Mouse (Mus musculus) megakaryocyte progenitor cell, adult 5-6 weeks (primary cell): ENCODE results near the gene Olfr1112. TPM values are rescaled to one million over a fixed set of nuclear protein-coding genes. Genes with fewer than 3 reads are reported as not detected.
"Not testable (repeated sequence)": the region's sequence is repeated elsewhere in the genome, so short reads cannot be mapped to it uniquely, and the experiment has no call there.

Experiments
- ATAC-seq: replicated peaks from 2 replicates; pipeline ENCODE4 v1.8.0; 2016; ENCODE audit warnings: mild to moderate bottlenecking, moderate TSS enrichment, inconsistent platforms; ENCODE audit not compliant: poor library complexity
- total RNA-seq, 2 experiments: library from RNA; stranded (forward) in 1 of 2; stranded (reverse) in 1 of 2; fragments of 157-497, 149-512 nt in 1 of 2; fragments of 200-1000 nt in 1 of 2; gene quantifications; 2 replicates each; pipeline versions ENCODE4 v1.2.3 to v1.2.4; 2015 to 2017

The Olfr1112 gene
- total RNA-seq (2015) (not detected in 2 replicates), total RNA-seq (2017) (not detected in 2 replicates)

DNA sequence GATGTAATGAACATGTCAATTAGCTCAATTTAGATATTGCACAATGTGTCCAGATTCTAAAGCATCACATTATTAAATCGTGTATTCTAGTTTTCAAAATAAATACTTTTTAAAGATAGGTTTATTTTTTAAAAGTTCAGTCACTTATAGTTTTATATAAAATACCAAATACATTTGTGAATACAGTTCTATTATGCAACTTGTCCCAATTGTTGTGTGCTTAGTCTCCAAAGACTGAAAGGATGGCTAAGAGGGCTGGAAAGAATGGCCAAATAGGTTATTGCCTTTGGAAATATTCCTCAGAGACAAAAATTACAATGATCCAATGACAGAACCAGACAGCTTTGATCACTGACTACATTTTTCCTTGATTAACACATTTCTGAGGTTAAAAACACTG lies at the start of gene Olfr1112:
Gene Olfr1112, plus strand, starts transcription at position 301 of the 400 bp plus-strand sequence.
- ATAC-seq, result no peak

- no peak for ATAC-seq
These were observed 47.4 kb upstream of the Olfr1112 start, which contains the start of gene Olfr1110 for GRCm38 (mm10) chr2:87140200-87140599. Gene Olfr1110, minus strand, starts transcription at chr2:87140300.

DNA sequence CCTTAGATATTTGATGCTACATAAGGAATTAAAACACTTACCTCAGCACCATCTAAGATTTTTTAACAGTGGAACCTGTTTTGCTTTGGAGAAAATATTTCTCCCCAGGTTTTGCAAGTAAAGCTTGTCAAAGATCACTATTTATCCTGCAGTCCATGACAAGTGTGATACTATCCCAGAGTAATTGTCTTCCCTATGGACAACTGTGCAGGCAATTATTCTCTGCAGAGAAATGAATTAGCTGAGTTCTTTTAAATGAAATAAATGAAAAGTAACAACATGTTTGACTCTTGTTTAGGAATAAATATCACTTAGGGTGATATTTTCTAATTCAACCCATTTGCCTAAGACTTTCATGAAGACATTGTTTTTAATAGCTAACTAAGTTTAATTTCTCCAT lies 35.1 kb upstream of the Olfr1112 start, which contains the start of gene Olfr1111:
Gene Olfr1111, minus strand, starts transcription at position 101 of the 400 bp plus-strand sequence.
- no peak for ATAC-seq

DNA sequence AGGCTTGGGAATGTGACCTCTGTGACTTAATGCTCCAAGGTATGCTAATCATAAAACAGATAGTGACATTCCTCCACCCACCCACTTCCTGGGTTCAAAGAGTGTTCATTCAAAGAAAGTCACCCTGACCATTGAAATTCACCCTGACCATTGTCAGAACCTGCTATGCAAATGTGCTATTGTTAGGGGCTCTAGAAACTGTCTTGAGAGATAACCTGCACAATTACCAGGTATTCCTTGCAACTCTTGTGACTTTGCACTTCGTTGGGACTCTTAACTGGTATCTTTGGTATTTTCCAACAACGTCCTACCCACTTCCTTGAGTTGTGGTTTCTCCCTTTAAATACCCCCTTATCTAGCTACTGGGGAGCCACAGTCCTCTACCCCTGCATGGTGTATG lies 19.9 kb upstream of the Olfr1112 start:
- ATAC-seq, result not testable (repeated sequence)

DNA sequence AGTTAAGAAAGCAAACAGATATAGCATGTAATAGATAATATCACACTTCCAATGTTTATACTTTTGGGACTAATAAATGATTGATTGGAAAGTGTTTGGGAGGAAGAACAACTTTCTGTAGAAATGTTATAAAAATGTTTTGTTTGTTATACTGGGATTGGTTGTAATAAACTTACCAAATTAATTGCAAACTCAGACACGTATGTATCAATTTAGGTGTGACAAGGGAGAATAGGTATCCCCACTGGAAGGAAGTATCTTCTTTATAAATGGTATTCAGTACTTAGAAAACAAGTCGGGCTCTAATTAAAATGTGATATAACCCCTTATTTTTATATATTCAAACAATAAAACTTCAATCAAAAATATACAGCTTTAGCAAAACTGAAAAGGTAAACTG lies 21.1 kb downstream of the Olfr1112 start, which contains the start of gene Olfr1113:
Gene Olfr1113, plus strand, starts transcription at position 301 of the 400 bp plus-strand sequence.
- ATAC-seq, result no peak

Other genes starting within 250 kb of the Olfr1112 start
- gene Olfr1099, start 227.1 kb upstream of the Olfr1112 start, total RNA-seq (2015), result not detected in 2 replicates
- gene Olfr1099, start 227.1 kb upstream of the Olfr1112 start, total RNA-seq (2017), result not detected in 2 replicates
- not detected in 2 replicates for gene Olfr1100, start 207.8 kb upstream of the Olfr1112 start, total RNA-seq (2015)
- not detected in 2 replicates for gene Olfr1100, start 207.8 kb upstream of the Olfr1112 start, total RNA-seq (2017)
- gene Olfr1101, start 196.6 kb upstream of the Olfr1112 start, total RNA-seq (2015), result not detected in 2 replicates
- gene Olfr1101, start 196.6 kb upstream of the Olfr1112 start, total RNA-seq (2017), result not detected in 2 replicates
- not detected in 2 replicates for gene Olfr1102, start 189.4 kb upstream of the Olfr1112 start, total RNA-seq (2015)
- gene Olfr1102, start 189.4 kb upstream of the Olfr1112 start, total RNA-seq (2017), result not detected in 2 replicates
- not detected in 2 replicates for gene Olfr1104, start 160.7 kb upstream of the Olfr1112 start, total RNA-seq (2015)
- not detected in 2 replicates for gene Olfr1104, start 160.7 kb upstream of the Olfr1112 start, total RNA-seq (2017)
- not detected in 2 replicates for gene Olfr1105, start 151.3 kb upstream of the Olfr1112 start, total RNA-seq (2015)
- not detected in 2 replicates for gene Olfr1105, start 151.3 kb upstream of the Olfr1112 start, total RNA-seq (2017)
- gene Olfr1106, start 135.5 kb upstream of the Olfr1112 start, total RNA-seq (2015), result not detected in 2 replicates
- not detected in 2 replicates for gene Olfr1106, start 135.5 kb upstream of the Olfr1112 start, total RNA-seq (2017)
- gene Olfr1107, start 112.0 kb upstream of the Olfr1112 start, total RNA-seq (2015), result not detected in 2 replicates
- gene Olfr1107, start 112.0 kb upstream of the Olfr1112 start, total RNA-seq (2017), result not detected in 2 replicates
- not detected in 2 replicates for gene Olfr1109, start 91.8 kb upstream of the Olfr1112 start, total RNA-seq (2015)
- not detected in 2 replicates for gene Olfr1109, start 91.8 kb upstream of the Olfr1112 start, total RNA-seq (2017)
- gene Olfr259, start 73.2 kb upstream of the Olfr1112 start, total RNA-seq (2015), result not detected in 2 replicates
- not detected in 2 replicates for gene Olfr259, start 73.2 kb upstream of the Olfr1112 start, total RNA-seq (2017)
- gene Olfr1110, start 47.5 kb upstream of the Olfr1112 start, total RNA-seq (2015), result not detected in 2 replicates
- gene Olfr1110, start 47.5 kb upstream of the Olfr1112 start, total RNA-seq (2017), result not detected in 2 replicates
- not detected in 2 replicates for gene Olfr1111, start 35.2 kb upstream of the Olfr1112 start, total RNA-seq (2015)
- not detected in 2 replicates for gene Olfr1111, start 35.2 kb upstream of the Olfr1112 start, total RNA-seq (2017)
- gene Olfr1113, start 21.2 kb downstream of the Olfr1112 start, total RNA-seq (2015), result not detected in 2 replicates
- not detected in 2 replicates for gene Olfr1113, start 21.2 kb downstream of the Olfr1112 start, total RNA-seq (2017)
- gene Olfr1115, start 60.2 kb downstream of the Olfr1112 start, total RNA-seq (2015), result not detected in 2 replicates
- gene Olfr1115, start 60.2 kb downstream of the Olfr1112 start, total RNA-seq (2017), result not detected in 2 replicates
- gene Olfr1116, start 79.7 kb downstream of the Olfr1112 start, total RNA-seq (2015), result not detected in 2 replicates
- gene Olfr1116, start 79.7 kb downstream of the Olfr1112 start, total RNA-seq (2017), result not detected in 2 replicates
- not detected in 2 replicates for gene Olfr1118, start 119.8 kb downstream of the Olfr1112 start, total RNA-seq (2015)
- not detected in 2 replicates for gene Olfr1118, start 119.8 kb downstream of the Olfr1112 start, total RNA-seq (2017)
- gene Olfr1120, start 167.0 kb downstream of the Olfr1112 start, total RNA-seq (2015), result not detected in 2 replicates
- not detected in 2 replicates for gene Olfr1120, start 167.0 kb downstream of the Olfr1112 start, total RNA-seq (2017)
- not detected in 2 replicates for gene Olfr1121, start 182.1 kb downstream of the Olfr1112 start, total RNA-seq (2015)
- gene Olfr1121, start 182.1 kb downstream of the Olfr1112 start, total RNA-seq (2017), result not detected in 2 replicates
- not detected in 2 replicates for gene Olfr1122, start 198.1 kb downstream of the Olfr1112 start, total RNA-seq (2015)
- gene Olfr1122, start 198.1 kb downstream of the Olfr1112 start, total RNA-seq (2017), result not detected in 2 replicates
- not detected in 2 replicates for gene Olfr1123, start 228.8 kb downstream of the Olfr1112 start, total RNA-seq (2015)
- gene Olfr1123, start 228.8 kb downstream of the Olfr1112 start, total RNA-seq (2017), result not detected in 2 replicates
- not detected in 2 replicates for gene Olfr1124, start 242.5 kb downstream of the Olfr1112 start, total RNA-seq (2015)
- not detected in 2 replicates for gene Olfr1124, start 242.5 kb downstream of the Olfr1112 start, total RNA-seq (2017)